20 mouse cellular contexts compared by ENCODE assay signal in the genomic region with DNA sequence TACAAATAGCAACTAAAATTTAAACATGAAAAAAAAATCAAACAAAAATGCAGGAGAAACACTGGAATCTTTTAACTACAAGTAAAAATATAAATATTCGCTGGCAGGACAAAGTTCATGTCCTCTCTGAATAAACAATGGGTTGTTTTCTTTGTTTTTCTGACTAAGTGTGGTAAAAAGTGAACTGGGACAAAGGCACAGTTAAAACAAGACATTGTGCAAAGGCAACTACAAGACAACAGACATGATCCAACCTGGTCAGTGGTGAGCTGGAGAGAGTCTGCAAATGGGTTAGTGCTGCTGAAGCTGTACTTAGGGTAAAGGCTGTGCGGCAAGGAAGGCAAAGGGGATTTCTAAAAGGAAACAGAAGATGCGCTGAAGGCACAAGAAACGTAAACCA.
"Had no signal": no experiment of that assay in that cellular context is flagged by ENCODE, and none has a peak within 500 bp of the region (broad histone marks: within the 10 kb centered on the region; RNA-seq: fewer than 3 reads in every experiment).

No protein-coding gene starts in this region.

- H3K4me1 ChIP-seq: midbrain, embryonic 10.5 days; midbrain, embryonic 12.5 days; neural tube, embryonic 13.5 days; neural tube, embryonic 15.5 days; stomach, embryonic 15.5 days had no signal

- ATAC-seq: midbrain, embryonic 16.5 days had no signal

- H3K4me2 ChIP-seq: lung, embryonic 14.5 days; midbrain, embryonic 12.5 days; neural tube, embryonic 13.5 days; neural tube, embryonic 15.5 days; stomach, embryonic 15.5 days had no signal

- H3K9ac ChIP-seq: lung, embryonic 14.5 days; midbrain, embryonic 12.5 days; neural tube, embryonic 13.5 days; neural tube, embryonic 15.5 days; stomach, embryonic 15.5 days had no signal

- H3K4me3 ChIP-seq: midbrain, embryonic 10.5 days; midbrain, embryonic 12.5 days; myocyte; neural tube, embryonic 13.5 days; neural tube, embryonic 15.5 days; stomach, embryonic 15.5 days had no signal

- H3K9me3 ChIP-seq: midbrain, embryonic 10.5 days; midbrain, embryonic 12.5 days; neural tube, embryonic 13.5 days; neural tube, embryonic 15.5 days; stomach, embryonic 15.5 days had no signal

- H3K27me3 ChIP-seq: midbrain, embryonic 12.5 days; neural tube, embryonic 13.5 days; neural tube, embryonic 15.5 days; stomach, embryonic 15.5 days had no signal

- DNase-seq: lung, adult 18-20 months; lung, embryonic 14.5 days; lung, postnatal 10 days; lung, postnatal 4 days; midbrain, embryonic 14.5 days; retina, postnatal 1 day; right cerebral cortex, adult 18-20 months; right cerebral cortex, postnatal 25 days; right cerebral cortex, postnatal 4 days; thymus, adult 2 months; thymus, postnatal 25 days; thymus, postnatal 4 days had no signal

- H3K27ac ChIP-seq: midbrain, embryonic 10.5 days; midbrain, embryonic 12.5 days; neural tube, embryonic 13.5 days; neural tube, embryonic 15.5 days; stomach, embryonic 15.5 days; stomach, postnatal 0 days had no signal

- H3K36me3 ChIP-seq: neural tube, embryonic 15.5 days; stomach, embryonic 15.5 days had no signal
